Mouse (Mus musculus): Measurements from ENCODE around the gene Hoxb6. TPM values are rescaled to one million over a fixed set of nuclear protein-coding genes. Genes with fewer than 3 reads are reported as not detected.
A peak's percentile ranks its signal among the peaks of the same experiment; 100 is the strongest.

Hoxb6 gene
- polyA plus RNA-seq, 1 experiment: 62.7 TPM

DNA sequence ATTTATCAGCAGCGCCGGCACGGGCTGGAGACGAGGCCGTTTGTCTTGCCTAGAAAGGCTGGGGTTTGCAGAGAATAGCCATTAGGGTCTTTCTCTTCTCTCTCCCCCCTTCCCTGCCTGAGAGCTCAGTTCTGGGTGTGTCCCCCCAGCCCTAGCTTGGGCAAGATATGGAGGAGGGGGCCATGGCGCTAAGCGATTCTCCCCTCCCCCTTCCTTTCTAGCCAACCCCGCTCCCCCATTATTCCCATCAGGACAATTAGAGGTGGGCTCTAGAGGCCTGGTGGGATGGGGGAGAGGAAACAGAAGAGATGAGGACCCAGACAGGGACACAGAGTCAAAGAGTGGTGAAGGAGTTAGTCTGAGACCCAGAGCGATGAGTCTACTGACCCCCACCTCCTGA lies 4.9 kb upstream of the Hoxb6 start:
- peak overlapping the region; percentile 76 for H3K4me3 ChIP-seq (ENCODE audit: insufficient read depth, low read depth, low read length)
- 10% methylated on average over 9 of the region's 9 CpGs for WGBS
- no peaks in the 10 kb centered on the region for H3K36me3 ChIP-seq (ENCODE audit: control insufficient read depth, insufficient read depth, low read length)
- H3K27me3 ChIP-seq (replicated peaks; ENCODE audit: control insufficient read depth, insufficient read depth, low read length): no peaks in the 10 kb centered on the region
- peak overlapping the region; percentile 91 for H3K27ac ChIP-seq (ENCODE audit: insufficient read depth, low read depth, low read length)
- TF ChIP-seq POLR2A (IDR thresholded peaks at IDR 0.05; ENCODE audit: low read depth, low read length) (no peak), CTCF (conservative IDR thresholded peaks at IDR 0.05; ENCODE audit: insufficient read depth, insufficient read length, low read depth, low read length) (no peak)
- H3K4me1 ChIP-seq (ENCODE audit: control insufficient read depth, insufficient read depth, low read length): peaks cover 15% of the 10 kb centered on the region; the same call in 1 of the 2 replicates
- no peak for DNase-seq

DNA sequence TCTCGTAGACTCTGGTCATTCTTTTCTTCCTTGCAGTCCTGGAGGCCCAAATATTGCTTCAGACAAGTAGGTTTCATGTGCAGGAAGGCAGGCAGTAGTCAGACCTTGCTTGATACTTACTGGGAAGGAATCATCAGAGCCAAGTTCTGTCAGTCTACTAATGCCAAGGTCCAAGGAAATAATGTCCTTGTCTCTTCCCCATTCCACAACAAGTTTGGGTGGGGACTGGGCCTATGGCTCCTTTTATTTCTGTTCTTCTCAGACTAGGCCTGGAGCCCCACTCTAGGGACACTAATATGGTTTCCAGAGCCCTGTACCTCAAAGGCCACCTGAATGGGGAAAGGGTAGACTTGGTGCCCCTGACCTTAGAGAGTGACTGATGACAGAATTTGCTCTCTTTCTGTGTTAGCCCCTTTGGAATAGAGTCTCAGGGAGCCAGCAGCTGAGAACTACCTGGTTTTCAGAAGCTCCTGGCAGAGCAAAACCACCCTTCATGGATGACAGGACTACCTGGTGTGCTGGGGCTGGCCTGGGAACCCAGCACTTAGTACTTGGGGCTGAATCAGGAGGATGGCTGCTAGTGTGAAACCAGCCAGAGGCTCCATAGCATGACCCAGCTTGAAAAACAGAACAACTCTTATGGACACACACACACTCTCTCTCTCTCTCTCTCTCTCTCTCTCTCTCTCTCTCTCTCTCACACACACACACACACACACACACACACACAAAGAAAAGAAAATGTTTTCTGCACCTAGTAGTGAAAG lies 3.6 kb upstream of the Hoxb6 start:
- peak overlapping the region; percentile 1; the same call in 1 of the 2 replicates for H3K4me3 ChIP-seq (ENCODE audit: insufficient read depth, low read depth, low read length)
- TF ChIP-seq POLR2A (IDR thresholded peaks at IDR 0.05; ENCODE audit: low read depth, low read length) (no peak), CTCF (conservative IDR thresholded peaks at IDR 0.05; ENCODE audit: insufficient read depth, insufficient read length, low read depth, low read length) (no peak)
- H3K4me1 ChIP-seq (ENCODE audit: control insufficient read depth, insufficient read depth, low read length): peaks cover 15% of the 10 kb centered on the region; the same call in 1 of the 2 replicates
- no peaks in the 10 kb centered on the region for H3K27me3 ChIP-seq (replicated peaks; ENCODE audit: control insufficient read depth, insufficient read depth, low read length)
- DNase-seq: no peak
- H3K36me3 ChIP-seq (ENCODE audit: control insufficient read depth, insufficient read depth, low read length): no peaks in the 10 kb centered on the region
- 56% methylated on average over 1 of the region's 1 CpGs for WGBS
- peak overlapping the region; percentile 91 for H3K27ac ChIP-seq (ENCODE audit: insufficient read depth, low read depth, low read length)

- Histone ChIP-seq H3K4me3 (ENCODE audit: insufficient read depth, low read depth, low read length) (peak overlapping the region; percentile 16), H3K27ac (ENCODE audit: insufficient read depth, low read depth, low read length) (peak overlapping the region; percentile 91), H3K4me1 (ENCODE audit: control insufficient read depth, insufficient read depth, low read length) (peaks cover 15% of the 10 kb centered on the region; the same call in 1 of the 2 replicates), H3K36me3 (ENCODE audit: control insufficient read depth, insufficient read depth, low read length) (no peaks in the 10 kb centered on the region), H3K27me3 (replicated peaks; ENCODE audit: control insufficient read depth, insufficient read depth, low read length) (no peaks in the 10 kb centered on the region)
- TF ChIP-seq CTCF (conservative IDR thresholded peaks at IDR 0.05; ENCODE audit: insufficient read depth, insufficient read length, low read depth, low read length) (no peak), POLR2A (IDR thresholded peaks at IDR 0.05; ENCODE audit: low read depth, low read length) (no peak)
- WGBS: 45% methylated on average over 21 of the region's 21 CpGs
- DNase-seq: peak; percentile 58
Measured at GRCm38 (mm10) chr11:96289293-96289692, 3.0 kb upstream of the Hoxb6 start.

DNA sequence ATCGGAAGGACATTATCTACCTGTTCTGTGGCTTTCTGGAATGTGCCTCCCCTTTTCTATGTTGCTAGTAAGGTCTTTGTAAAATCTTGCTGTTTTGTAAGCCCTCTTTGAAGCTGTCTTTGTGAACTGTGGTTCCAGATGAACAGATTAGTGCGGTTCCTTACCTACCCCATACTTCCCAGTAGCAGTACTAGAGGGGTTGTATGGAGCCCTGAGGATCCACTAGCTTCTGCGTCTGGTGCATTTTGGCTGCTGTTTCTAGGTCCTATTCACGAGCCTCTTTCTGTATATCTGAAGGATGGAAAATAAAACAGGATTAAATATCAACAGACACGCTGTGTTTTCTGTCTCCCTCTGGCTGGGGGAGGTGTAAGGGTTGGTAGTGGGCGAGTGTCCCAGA lies 2.4 kb upstream of the Hoxb6 start:
- TF ChIP-seq CTCF (conservative IDR thresholded peaks at IDR 0.05; ENCODE audit: insufficient read depth, insufficient read length, low read depth, low read length) (no peak), POLR2A (IDR thresholded peaks at IDR 0.05; ENCODE audit: low read depth, low read length) (no peak)
- WGBS: 46% methylated on average over 6 of the region's 6 CpGs
- no peak for DNase-seq
- Histone ChIP-seq H3K36me3 (ENCODE audit: control insufficient read depth, insufficient read depth, low read length) (no peaks in the 10 kb centered on the region), H3K27me3 (replicated peaks; ENCODE audit: control insufficient read depth, insufficient read depth, low read length) (no peaks in the 10 kb centered on the region), H3K4me3 (ENCODE audit: insufficient read depth, low read depth, low read length) (no peak overlapping the region), H3K4me1 (ENCODE audit: control insufficient read depth, insufficient read depth, low read length) (peaks cover 15% of the 10 kb centered on the region; the same call in 1 of the 2 replicates), H3K27ac (ENCODE audit: insufficient read depth, low read depth, low read length) (peak overlapping the region; percentile 79)

DNA sequence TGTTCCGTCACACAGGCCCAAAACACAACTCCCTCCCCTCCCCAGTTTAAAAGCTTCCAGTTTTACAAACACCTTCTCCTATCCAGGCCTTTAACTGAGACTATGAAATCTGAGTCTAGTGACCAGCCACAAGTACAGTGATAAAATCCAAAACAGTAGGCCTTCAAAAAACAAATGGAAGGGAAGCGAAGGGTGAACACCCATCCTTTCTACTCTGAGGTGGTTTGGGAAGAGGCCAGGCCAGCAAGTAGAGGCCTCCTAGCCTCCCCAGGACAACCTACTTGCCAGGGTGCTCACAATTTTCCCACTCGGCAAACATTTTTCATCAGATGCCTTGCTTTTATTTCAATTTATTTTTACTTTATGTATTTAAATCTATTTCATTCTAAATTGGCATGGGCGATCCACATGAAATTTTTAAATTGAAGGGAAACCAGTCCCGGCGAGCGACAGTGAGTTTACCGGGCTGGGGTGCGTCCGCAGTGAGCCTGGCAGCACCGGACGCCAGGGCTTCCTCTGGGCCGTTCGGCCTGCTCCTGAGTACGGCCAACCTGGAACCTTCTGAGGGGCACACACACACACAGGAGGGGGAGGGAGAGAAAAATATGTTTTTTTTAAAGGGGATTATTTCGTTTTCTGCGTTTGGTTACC lies 1.4 kb upstream of the Hoxb6 start:
- Histone ChIP-seq H3K4me1 (ENCODE audit: control insufficient read depth, insufficient read depth, low read length) (peaks cover 17% of the 10 kb centered on the region; the same call in 1 of the 2 replicates), H3K27me3 (replicated peaks; ENCODE audit: control insufficient read depth, insufficient read depth, low read length) (no peaks in the 10 kb centered on the region), H3K4me3 (ENCODE audit: insufficient read depth, low read depth, low read length) (peak overlapping the region; percentile 10; the same call in 1 of the 2 replicates), H3K36me3 (ENCODE audit: control insufficient read depth, insufficient read depth, low read length) (no peaks in the 10 kb centered on the region), H3K27ac (ENCODE audit: insufficient read depth, low read depth, low read length) (peak overlapping the region; percentile 79)
- peak; percentile 59 for DNase-seq
- 29% methylated on average over 17 of the region's 17 CpGs for WGBS
- TF ChIP-seq POLR2A (IDR thresholded peaks at IDR 0.05; ENCODE audit: low read depth, low read length) (no peak), CTCF (conservative IDR thresholded peaks at IDR 0.05; ENCODE audit: insufficient read depth, insufficient read length, low read depth, low read length) (no peak)

DNA sequence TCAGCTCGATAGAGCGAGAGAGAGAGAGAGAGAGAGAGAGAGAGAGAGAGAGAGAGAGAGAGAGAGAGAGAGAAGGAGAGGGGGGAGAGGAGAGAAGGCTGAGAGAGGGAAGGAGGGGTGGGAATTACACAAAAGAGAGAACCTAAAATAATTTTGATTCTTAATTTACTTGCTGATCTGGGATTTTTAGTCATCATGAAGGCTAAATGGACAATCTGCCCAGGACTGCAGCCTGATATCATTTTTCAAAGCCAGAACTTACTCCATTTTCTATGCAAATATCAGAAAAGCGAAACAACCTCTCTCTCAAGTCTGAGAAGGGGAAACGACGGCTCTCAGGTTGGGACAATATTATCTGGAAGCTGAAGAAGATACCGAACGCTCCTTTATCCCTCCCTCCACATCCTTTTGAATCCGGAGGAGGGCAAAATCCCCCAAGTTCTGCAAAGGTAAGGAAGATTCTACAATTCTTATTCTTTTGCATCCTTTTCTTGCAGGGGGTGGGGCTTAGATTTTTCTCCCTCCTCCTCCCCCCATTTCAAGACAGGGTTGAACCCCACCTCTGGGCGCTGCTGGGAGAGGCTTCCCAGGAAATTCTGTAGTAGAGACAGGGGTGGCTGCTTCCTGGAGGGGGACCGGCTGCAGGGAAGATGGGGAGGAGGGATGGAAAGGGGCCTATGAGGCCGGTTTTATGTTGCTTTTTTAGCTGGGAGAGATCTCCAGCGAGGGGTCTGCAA lies 457 bp downstream of the Hoxb6 start:
- Histone ChIP-seq H3K4me3 (ENCODE audit: insufficient read depth, low read depth, low read length) (peak overlapping the region; percentile 95), H3K36me3 (ENCODE audit: control insufficient read depth, insufficient read depth, low read length) (no peaks in the 10 kb centered on the region), H3K27ac (ENCODE audit: insufficient read depth, low read depth, low read length) (peak overlapping the region; percentile 99), H3K27me3 (replicated peaks; ENCODE audit: control insufficient read depth, insufficient read depth, low read length) (no peaks in the 10 kb centered on the region), H3K4me1 (ENCODE audit: control insufficient read depth, insufficient read depth, low read length) (peaks cover 17% of the 10 kb centered on the region; the same call in 1 of the 2 replicates)
- no peak for TF ChIP-seq CTCF (conservative IDR thresholded peaks at IDR 0.05; ENCODE audit: insufficient read depth, insufficient read length, low read depth, low read length)
- TF ChIP-seq POLR2A (IDR thresholded peaks at IDR 0.05; ENCODE audit: low read depth, low read length): no peak
- DNase-seq: peak; percentile 76
- under 1% methylated on average over 12 of the region's 12 CpGs for WGBS

Data from kidney, adult 2 months (tissue).